Mouse (Mus musculus) embryonic fibroblast, embryonic 13.5 days (primary cell): ENCODE results near the gene Trim46. TPM values are rescaled to one million over a fixed set of nuclear protein-coding genes. Genes with fewer than 3 reads are reported as not detected.

Experiments used
- H3K27ac ChIP-seq: 2 replicates; pipeline ENCODE4 v1.5.1; 2012; ENCODE audit warnings: low read length, control low read depth, inconsistent platforms; ENCODE audit not compliant: insufficient read depth
- H3K4me1 ChIP-seq: 2 replicates; pipeline ENCODE4 v1.6.1; 2011; ENCODE audit warnings: low read length; ENCODE audit not compliant: control insufficient read depth, insufficient read depth
- H3K4me3 ChIP-seq: 2 replicates; pipeline ENCODE4 v1.5.1; 2011; ENCODE audit warnings: mild to moderate bottlenecking, control low read depth, low read length; ENCODE audit not compliant: insufficient read depth
- CTCF ChIP-seq: IDR thresholded peaks from 2 replicates; pipeline ENCODE4 v1.5.1; 2011; ENCODE audit warnings: mild to moderate bottlenecking, control low read depth, low read length, moderate library complexity, borderline replicate concordance; ENCODE audit not compliant: insufficient read depth
- POLR2A ChIP-seq: IDR thresholded peaks from 2 replicates; pipeline ENCODE4 v1.6.1; 2011; ENCODE audit warnings: low read depth, mild to moderate bottlenecking, control low read depth, low read length, moderate library complexity
- polyA plus RNA-seq: library from polyadenylated mRNA; stranded (reverse); fragments of >200 nt; gene quantifications from 2 replicates; pipeline ENCODE4 v1.2.4, GENCODE M21; 2011; ENCODE audit warnings: low read depth; ENCODE audit not compliant: missing spikeins, insufficient read length

The Trim46 gene
- polyA plus RNA-seq, 1 experiment: 24.2 TPM

DNA sequence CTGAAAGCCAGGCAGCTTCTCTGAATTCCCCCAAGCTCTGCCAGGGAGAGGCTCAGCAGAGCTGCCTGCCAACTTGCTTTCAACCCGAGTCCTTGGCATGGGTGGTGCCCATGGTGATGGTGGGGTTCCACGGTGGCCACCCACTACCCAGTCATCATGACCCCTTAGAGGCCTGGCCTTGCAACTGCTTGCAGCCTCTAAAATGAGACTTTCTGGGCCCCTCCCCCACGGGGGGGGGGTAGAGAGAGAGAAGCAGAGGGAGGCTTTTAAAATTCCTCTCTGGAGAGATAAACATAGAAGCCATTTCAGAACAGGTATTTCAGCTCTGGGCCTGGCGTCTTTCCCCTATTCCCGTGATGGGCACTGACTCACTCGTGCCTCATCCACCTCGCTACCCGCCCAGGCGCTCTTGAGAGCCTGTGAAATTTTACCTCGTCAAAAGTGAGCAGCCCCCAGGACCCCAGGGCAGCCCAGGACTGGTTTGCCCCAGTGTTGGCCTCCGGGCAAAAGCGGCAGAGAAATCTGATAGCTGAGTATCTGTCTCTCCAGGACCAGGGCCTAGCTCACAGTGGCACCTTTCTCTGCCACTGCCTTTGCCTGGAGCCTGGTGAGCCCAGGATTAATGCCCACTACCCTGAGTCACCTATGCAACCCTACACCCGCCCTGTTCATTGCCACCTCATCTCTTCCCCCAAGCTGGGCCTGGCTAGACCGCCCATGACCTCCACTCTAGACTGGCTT is 31.3 kb upstream of the Trim46 start:
- Histone ChIP-seq H3K4me3 (no peak overlapping the region), H3K27ac (no peak overlapping the region), H3K4me1 (peaks cover 2% of the 10 kb centered on the region; the same call in 1 of the 2 replicates)
- TF ChIP-seq CTCF (no peak), POLR2A (no peak)

GRCm38 (mm10) chr3:89276061-89276460 is 30.0 kb upstream of the Trim46 start:
- H3K4me1 ChIP-seq: peaks cover 2% of the 10 kb centered on the region; the same call in 1 of the 2 replicates
- no peak overlapping the region for H3K4me3 ChIP-seq
- no peak overlapping the region for H3K27ac ChIP-seq
- TF ChIP-seq POLR2A (no peak), CTCF (no peak)

- Histone ChIP-seq H3K27ac (no peak overlapping the region), H3K4me3 (no peak overlapping the region), H3K4me1 (peaks cover 4% of the 10 kb centered on the region; the same call in 1 of the 2 replicates)
- no peak for TF ChIP-seq POLR2A
- no peak for TF ChIP-seq CTCF
Measured at GRCm38 (mm10) chr3:89271760-89272159, 25.7 kb upstream of the Trim46 start.

DNA sequence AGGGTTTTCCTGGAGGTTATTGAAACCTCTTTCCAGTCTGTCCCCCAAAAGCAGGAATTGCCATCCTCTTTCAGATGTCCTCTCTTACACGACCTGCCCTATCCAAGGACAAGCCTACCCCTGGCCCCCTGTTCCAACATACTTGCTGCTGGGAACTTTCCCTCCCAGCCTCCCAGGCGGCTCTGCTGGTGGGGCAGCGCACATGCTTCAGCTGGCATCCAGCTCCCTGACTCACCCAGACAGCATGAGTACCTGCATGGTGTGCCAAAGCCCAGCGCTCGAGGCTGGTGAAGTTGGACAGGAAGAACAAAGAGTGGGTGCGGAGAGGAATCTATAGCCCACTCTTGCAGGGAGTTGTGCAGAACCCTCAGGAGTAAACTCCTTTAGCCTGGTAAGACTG is 24.8 kb upstream of the Trim46 start:
- peak overlapping the region; percentile 78 for H3K27ac ChIP-seq
- H3K4me1 ChIP-seq: peaks cover 4% of the 10 kb centered on the region; the same call in 1 of the 2 replicates
- no peak overlapping the region for H3K4me3 ChIP-seq
- TF ChIP-seq POLR2A (no peak), CTCF (no peak)

DNA sequence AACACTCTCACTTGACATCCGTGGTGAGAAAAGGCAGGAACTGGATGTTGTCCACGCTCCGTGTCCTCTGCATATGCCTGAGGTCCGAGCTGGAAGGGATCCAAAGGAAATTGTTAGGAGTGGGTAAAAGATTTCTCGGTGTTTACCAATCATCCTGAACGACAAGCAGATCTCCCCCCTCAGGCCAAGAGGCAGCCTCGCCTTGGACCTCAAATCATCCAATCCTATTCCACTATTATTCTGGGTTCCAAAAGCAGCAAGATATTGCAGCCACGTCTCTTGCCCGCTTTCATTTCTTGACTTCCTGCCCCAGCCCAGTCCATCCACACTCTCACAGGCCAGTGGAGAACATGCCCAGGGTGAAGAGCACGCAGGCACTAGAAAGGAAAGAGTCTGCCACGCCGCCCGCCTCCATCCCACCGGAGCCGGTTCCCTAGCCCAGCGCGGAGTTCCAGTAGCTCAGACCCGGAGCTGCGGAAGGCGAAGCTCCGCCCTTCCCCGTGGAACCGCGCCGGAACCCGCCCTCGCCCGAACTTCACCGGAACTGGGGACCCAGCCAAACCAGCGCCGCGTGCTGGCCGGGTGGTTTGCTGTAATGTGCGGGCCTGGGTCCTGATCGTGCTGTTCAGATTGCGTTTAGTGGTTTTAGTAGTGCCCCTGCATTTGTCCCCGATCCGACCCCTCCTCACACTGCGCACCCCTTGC is 24.1 kb upstream of the Trim46 start, which contains the start of gene Slc50a1:
Slc50a1 (minus strand) TSS at position 520 of the 705 bp plus-strand sequence.
- Histone ChIP-seq H3K27ac (peak within 1 kb of the TSS; percentile 78), H3K4me1 (peaks cover 4% of the 10 kb centered on the region; the same call in 1 of the 2 replicates), H3K4me3 (peak within 1 kb of the TSS; percentile 55)
- TF ChIP-seq CTCF (peak; percentile 16; the same call in 1 of the 2 replicates), POLR2A (peak; percentile 88)

- no peak overlapping the region for H3K27ac ChIP-seq
- peaks cover 4% of the 10 kb centered on the region; the same call in 1 of the 2 replicates for H3K4me1 ChIP-seq
- H3K4me3 ChIP-seq: no peak overlapping the region
- no peak for TF ChIP-seq POLR2A
- no peak for TF ChIP-seq CTCF
Measured at GRCm38 (mm10) chr3:89268916-89269315, 22.8 kb upstream of the Trim46 start.

DNA sequence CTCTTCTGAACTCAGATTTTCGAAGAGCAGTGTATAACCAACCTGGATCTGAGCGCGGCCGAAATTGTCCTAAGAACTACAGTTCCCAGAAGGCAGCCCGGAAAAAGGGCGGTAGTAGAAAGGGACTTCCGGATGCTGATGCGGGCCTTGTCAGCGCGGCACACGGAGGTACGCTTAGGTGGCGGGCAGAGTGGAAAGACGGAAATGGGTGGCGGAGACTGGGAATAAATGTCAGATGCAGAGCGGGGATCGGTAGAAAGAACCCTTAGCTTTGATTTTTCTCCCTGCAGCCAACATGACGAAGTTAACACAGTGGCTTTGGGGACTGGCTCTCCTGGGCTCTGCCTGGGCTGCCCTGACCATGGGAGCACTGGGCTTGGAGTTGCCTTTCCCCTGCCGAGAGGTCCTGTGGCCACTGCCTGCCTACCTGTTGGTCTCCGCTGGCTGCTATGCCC is 20.4 kb upstream of the Trim46 start:
- Histone ChIP-seq H3K4me3 (peak overlapping the region; percentile 65), H3K4me1 (peaks cover 4% of the 10 kb centered on the region; the same call in 1 of the 2 replicates), H3K27ac (no peak overlapping the region)
- no peak for TF ChIP-seq CTCF
- peak; percentile 96 for TF ChIP-seq POLR2A

DNA sequence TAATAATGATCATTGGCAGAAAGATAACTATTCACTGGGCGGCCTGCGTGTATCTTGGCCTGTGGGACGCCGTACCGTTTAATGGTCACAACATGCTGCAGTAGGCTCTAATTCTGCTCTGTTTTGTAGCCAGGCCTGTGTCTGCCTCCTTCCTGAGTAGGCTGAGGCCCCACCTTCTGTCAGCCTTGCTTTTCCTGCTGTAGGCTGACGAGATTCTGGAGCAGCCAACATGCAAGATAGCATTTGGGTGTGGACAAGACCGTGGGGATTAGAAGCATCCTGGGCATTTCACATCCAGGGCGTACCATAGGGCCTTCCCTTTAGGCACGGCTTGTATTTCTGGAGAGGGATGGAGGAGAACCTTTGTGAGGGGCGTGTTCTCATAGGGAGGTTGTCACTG is 16.3 kb upstream of the Trim46 start:
- no peak overlapping the region for H3K27ac ChIP-seq
- no peak overlapping the region for H3K4me3 ChIP-seq
- TF ChIP-seq POLR2A: no peak
- no peak for TF ChIP-seq CTCF

DNA sequence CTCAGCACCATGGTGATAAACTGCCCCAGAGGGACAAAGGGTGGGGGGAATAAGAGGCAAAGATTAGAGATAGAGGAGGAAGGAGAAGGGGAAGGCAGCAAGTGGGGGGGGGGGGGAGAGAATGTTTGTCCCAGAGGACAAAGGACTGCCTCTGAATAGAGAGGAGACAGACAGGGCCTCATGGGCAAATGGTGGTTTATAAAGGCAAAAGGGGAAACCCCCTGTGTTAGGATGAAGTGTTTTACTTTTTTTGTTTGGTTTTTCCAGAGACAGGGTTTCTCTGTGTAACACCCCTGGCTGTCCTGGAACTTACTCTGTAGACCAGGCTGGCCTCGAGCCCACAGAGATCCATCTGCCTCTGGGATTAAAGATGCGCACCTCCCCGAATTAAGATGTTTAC is 14.1 kb upstream of the Trim46 start:
- TF ChIP-seq CTCF (no peak), POLR2A (no peak)
- Histone ChIP-seq H3K4me3 (no peak overlapping the region), H3K4me1 (no peaks in the 10 kb centered on the region), H3K27ac (no peak overlapping the region)

More for the DNA sequence above, 16.3 kb upstream of the Trim46 start:
- no peaks in the 10 kb centered on the region for H3K4me1 ChIP-seq
